Mouse (Mus musculus) liver, postnatal 0 days (tissue): ENCODE results near the gene Mthfd1.

Experiments
- CTCF ChIP-seq: sonication (generic); IDR thresholded peaks from 2 replicates; pipeline ENCODE4 v1.5.1; 2016; ENCODE audit warnings: antibody characterized with exemption, low read depth
- EP300 ChIP-seq: IDR thresholded peaks from 2 replicates; pipeline ENCODE4 v1.6.1; 2016; ENCODE audit warnings: antibody characterized with exemption, low read depth, mild to moderate bottlenecking

DNA sequence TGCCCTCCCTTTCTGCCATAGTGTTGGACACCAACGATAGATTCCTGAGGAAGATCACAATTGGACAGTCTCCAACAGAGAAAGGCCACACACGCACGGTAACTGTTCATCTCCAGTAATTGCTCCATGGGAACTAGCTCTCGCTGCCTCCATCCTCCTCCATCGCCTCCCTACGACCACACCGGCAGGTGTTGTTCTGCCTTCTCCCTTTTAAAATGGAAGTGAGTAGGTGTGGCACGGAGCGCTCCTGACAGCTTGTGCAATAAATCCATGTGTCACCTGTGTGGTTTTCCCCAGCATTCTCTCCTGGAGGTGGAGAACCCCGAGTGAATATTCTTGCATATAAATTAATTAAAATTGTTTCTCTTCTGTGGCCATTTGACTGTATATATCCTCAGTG lies 45.3 kb downstream of the Mthfd1 start:
- TF ChIP-seq EP300 (no peak), CTCF (no peak)
